Mouse (Mus musculus): ENCODE results near the gene Hinfp. TPM values are rescaled to one million over a fixed set of nuclear protein-coding genes. Genes with fewer than 3 reads are reported as not detected.
"Not testable (repeated sequence)": the region's sequence is repeated elsewhere in the genome, so short reads cannot be mapped to it uniquely, and the experiment has no call there.

The Hinfp gene
- total and polyA plus RNA-seq, 3 experiments: 13.8 to 24.9 (median 16.6) TPM

DNA sequence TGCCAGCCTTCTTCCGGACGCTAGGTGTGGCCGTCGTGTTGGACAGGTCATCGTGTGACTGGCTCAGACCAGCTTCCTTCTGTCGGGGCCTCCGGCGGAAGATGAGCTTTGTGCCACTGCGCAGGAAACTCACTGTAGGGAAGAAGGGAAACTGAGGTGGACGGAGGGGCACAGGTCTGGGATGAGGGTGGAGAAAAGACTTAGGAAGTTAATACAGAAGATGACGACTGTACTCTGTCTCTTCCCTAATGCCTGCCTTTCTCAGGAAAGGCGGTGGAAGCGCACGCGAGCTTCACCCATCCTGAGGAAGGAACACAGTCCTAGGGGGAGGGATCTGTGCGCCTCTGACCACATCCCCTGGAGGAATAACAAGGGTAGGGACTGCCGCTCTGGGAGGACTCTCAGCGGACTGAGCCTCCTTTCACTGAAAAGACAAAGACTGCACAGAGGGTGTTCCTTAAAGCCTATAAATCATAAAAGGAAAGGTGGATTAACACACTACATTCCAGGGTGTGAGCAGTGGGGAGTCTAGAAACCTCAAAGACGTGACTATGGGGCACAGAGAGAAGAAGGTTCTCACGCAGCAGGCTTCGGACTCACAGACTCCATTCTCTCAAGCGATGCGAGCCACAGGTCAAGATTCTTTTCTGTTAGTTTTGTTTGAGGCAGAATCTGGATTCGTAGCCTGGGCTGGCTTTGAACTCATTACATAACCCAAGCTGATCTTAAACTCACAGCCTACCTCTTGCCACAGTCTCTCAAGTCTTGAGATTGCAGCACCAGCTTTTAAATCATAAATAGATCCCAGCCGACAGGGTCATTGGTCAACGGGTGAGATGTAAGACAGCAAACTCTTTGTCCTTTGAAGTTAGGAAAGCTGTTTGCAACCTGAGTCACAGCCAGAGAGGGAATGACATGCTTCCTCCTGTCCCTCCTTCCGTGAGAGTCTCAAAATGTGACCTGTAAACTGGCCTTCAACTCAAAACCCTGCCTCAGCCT lies 6.0 kb upstream of the Hinfp start:
- peak; percentile 33 for DNase-seq

DNA sequence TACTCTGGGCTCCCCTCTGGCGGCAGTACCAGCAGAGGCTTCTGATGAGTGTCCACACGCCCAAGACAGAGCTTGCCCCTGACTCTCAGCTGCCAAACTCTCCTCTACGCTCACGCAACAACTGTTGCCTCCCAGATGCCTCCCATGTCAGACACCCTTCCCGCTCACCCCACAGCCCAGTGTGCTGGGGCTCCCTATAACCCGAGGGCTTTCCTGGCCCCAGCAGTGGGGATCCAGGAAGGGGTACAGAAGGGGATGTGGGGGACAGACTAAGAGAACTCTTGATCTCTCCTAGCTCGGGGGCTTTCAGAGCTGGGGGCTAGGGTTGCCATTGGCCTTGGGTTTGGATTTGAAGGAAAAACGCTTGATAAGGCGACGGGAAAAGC lies 5.3 kb upstream of the Hinfp start:
- no peak for DNase-seq

DNA sequence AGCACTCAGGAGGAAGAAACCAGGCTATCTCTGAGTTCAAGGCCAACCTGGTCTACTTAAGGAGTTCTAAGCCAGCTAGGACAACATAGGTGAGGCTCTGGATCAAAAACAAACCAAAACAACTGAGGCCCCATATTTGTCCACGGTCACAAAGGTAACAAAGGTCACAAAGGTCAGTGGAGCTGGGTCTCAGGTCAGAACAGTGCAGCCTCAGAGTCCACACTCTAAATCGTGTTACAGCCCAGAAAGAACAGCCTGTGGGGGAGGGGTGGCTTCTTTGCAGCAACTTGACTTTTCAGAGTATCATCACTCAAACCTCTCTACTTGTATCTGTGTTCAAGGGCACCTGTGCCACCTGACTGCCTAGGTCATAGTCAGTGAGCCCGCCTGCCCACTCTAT lies 4.3 kb upstream of the Hinfp start:
- no peak for DNase-seq

DNA sequence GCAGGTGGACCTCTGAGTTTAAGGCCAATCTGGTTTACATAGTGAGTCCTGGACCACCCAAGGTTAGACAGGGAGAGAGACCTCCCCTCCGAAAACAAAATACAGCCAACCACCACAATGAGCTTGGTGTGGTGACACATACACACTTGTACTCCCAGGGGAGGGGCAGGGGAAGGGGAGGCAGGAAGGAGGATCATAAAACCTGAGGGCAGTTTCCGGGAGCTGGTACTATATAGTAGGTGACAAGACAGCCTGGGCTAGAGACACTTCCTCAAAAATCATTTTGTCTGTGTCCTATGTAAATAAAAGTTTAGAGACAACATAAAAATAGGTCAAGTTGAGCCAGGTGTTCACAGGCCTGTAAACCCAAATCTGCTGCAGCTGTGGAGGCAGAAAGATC lies 1.8 kb upstream of the Hinfp start:
- no peak for DNase-seq

DNA sequence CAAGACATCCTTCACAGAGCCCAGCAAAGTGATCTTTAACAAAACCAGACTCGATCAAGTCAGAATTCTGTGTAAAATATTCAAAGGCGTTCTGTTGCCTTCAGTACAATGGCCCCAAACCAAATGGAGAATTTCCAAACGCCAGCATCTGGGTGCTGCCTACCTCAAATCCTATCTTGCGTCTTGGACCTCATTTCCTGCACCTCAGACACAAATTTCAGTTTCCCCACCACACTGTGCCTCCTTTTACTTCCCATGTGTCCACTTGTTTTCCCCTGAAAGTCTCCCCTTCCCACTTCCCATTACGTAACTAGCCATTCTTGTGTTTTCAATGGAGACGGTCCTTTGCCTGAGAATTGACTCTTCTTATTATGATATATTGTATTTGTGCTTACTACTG lies 1.1 kb upstream of the Hinfp start:
- no peak for DNase-seq

DNA sequence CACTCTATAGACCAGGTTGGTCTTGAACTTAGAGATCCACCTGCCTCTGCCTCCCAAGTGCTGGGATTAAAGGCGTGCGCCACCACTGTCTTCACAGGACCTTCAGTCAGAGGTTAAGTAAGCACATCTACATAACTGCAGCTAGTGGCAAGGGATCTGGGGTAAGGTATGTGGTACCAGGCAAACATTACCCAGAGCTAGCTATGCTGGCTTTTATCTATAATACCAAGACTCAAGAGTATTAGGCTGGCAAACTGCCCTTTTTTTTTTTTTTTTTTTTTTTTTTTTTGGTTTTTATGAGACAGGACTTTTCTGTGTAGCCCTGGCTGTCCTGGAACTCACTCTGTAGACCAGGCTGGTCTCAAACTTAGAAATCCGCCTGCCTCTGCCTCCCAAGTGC lies 5.5 kb downstream of the Hinfp start:
- DNase-seq: not testable (repeated sequence)

DNA sequence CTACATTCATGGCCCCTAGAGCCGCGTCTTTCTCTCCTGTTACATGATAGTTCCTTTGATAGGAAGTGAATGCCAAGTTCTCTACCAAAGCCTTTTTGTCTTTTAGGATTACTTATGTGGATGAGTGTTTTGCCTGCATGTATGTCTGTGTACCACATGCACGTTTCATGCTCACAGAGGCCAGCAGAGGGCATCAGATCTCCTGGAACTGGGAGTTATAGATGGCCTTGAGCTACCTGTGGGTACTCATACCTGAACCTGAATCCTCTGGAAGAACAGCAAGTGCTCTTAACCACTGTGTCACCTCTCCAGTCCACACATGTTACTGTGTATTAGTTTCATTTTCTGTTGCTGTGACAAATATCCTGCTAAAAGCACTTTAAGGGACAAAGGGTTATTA lies 13.0 kb downstream of the Hinfp start:
- peak; percentile 33 for DNase-seq

DNA sequence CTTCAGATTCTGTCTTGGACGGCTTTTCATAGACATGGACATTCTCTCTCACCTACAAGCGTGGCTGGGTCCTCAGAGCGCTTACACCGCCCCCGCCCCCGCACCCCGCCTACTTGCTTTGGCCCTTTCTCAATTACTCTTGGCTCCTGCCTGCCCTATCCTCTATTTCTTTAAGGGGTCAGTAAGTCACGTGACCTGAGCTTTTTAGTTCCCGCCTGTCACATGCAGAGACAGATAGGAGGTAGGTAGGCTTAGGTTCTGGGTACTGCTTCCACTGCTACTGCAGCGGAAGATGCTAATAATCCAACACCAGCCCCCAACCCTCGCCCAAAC lies 16.5 kb downstream of the Hinfp start:
- no peak for DNase-seq

DNA sequence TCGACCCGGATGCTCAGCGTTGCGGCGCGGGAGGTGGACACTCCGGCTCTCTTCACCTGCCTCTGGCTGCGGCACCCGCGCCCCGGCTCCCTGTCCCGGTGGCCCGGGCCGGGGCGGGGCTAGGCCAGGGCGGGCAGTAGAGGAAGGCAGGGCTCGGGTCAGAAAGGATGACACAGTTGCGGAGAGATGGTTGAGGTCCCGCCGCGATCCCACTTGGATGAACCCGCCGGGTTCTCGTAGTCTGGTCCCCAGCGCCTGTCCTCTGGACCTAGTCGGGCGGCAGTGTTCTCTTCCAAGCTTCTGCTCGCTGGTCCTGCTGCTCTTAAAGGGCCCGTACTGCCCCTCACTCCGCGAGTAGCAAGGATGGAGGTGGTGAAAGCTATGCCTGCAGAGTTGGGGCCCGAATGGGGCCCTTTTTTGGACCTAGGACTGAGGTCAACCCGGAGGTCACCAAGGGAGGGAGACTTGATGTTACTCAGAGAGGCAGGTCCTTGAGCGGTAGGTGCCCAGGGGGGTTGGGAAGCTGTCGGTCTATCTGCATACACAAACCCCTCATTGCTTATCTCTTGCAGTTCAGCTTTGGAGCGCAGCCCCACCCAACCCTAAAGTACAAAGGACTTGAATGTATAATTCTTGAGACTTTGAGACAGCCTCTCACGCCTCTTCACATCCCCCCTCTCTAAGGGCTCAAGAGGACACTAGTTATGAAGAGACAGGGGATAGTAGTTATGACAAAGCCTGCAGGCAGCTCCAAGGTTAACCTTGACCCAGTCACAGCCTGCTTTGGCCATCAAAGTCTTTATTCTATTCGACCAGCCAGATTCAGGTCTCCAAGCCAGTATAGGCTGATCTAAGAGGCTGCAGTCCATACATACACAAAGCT lies 17.2 kb downstream of the Hinfp start, which contains the start of gene Abcg4:
TSS of gene Abcg4 (minus strand) at position 540 of the 883 bp plus-strand sequence.
- DNase-seq: peak; percentile 78

DNA sequence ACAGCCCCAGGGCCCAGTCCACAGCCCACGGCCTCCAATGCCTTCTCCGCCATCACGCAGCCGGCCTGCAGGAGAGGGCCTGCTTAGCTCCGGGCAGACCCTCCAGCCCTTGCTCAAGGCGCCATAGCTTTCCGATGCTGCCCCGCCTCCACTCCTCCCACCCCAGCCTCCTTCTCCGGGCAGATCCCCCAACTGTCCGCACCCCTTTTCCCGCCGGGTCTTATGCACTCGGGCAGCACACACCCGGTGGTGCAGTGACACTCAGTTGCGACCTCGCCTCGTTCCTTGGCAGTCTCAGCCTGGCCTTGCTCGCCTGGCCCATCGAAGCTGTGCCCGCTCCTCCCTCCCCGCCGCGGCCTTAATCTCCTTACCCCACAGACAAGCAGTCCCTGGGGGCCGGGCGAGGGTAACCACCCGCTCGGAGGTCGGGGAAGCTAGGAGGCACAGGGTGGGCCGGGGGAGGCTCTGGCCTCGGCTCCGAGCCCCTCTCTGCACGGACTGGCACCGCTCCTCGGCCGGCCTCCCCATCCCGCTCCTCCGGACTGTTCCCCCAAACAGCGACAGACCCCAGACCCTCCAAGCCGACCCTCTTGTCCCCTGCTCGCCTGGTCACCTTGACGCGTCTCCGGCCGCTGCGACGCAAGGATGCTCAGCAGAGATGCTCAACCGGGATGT lies 17.9 kb downstream of the Hinfp start:
- DNase-seq: peak; percentile 79

DNA sequence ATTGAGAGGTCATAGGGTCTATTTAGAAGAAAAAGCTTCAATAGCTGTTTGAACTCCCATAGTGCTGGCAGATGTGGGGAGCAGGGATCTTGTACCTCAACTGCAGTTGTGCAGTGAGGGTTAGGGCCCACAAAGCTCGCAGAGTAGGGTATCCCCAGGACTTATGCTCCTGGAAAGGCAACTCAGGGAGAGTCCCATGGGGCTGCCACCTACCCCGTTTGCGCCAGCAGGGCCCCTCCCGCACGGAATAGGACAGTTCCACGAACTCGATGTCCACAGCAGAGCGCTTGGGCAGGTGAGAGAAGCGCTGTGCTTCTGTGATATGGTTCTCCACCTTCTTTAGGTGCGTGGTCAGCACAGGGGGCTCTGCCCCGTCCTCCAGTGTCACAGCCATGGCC lies 18.5 kb downstream of the Hinfp start:
- DNase-seq: peak; percentile 20

DNA sequence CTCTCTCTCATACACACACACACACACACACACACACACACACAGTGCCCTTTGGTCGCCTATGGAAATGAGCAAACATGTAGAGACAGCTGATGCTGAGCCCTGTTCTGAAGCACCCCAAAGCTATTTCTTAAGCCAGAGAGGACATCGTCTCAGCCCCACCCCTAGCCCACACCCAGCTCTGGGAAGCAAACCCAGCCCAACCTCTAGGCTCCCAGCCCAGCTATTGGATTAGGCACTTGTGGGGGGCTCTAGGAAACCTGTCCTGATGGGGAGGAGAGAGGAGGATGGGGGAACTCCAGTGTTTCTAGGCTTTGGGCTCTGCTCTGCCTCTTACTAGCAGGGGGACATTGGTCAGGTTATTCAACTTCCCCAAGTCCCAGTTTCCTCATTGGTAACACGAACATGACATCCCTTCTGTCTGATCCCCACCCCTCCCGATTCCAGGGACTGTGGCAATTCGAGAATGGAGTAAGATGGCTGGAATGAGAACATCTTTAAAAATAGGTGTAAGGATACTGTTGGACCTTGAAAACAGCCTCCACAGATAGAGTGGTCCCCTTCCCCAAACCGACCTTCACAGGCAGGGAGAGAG lies 19.1 kb downstream of the Hinfp start:
- DNase-seq: peak; percentile 33

DNA sequence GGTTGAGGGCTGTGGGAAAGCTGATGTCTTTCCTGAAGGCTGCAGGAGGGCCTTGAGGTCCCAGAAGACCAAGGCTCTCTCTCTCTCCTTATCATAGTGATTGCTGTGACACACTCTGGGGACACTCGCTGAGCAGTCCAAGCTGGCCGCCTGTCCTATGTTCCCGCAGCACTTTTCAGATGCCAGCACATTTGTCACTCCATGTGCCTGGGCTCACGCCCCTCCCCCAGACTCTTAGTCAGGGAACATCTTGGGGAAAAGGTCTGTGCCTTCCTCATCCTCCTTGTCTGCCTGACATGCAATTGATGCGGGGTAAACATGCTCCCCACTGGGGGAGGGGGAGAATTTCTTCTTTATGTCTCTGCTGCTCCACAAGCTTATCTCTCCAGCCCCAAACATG lies 22.3 kb downstream of the Hinfp start:
- DNase-seq: peak; percentile 81

DNA sequence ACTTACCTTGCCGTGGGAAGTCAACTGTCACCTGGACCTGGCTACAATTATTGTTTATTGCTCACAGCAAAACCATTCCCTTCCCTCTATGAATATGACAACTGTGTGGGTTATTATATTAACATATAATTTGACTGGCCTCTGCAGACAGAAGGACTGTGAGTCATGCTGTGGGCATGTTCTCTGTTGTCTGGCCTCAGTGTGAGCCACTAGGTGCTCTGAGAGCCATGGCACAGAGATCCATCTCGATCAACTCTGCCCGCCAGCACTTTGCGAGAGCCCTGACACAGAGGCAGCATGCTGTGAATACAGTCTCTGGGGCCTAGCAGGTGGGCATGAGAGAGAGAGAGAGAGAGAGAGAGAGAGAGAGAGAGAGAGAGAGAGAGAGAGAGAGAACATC lies 35.5 kb downstream of the Hinfp start:
- peak; percentile 60 for DNase-seq

DNA sequence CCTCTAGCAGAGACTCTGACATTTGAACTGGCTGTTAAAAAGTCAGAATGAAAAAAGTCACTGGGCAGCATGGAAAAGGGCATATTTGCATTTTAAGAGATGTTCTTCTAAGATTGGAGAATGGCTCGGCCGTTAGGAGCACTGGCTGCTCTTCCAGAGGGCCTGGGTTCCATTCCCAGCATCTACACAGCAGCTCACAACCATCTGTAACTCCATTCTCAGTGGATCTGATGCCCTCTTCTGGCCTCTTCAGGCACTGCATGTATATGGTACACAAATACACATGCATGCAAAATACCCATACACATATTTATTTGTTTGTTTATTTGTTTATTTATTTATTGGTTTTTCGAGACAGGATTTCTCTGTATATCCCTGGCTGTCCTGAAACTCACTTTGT lies 36.4 kb downstream of the Hinfp start:
- DNase-seq: no peak

DNA sequence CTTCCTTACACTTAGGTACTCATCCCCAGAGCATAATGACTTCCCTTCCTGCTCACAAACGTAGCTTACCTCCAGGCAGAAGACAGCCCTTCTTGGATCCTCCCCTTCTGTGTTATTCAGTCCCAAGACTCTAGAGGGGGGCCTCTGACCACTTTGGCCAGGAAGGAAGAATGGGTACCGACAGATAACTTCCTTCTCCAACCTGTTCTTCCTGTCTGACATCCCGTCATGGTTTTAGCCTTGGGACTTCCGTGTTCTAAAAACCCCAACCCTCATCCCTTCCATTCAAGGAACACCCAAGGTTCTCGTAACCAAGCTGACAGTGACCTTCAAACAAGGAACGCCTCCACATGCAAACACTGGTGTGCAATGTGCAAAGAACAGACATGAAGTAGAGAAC lies 37.0 kb downstream of the Hinfp start, which contains the start of gene Nlrx1:
TSS of gene Nlrx1 (minus strand) at position 168 of the 400 bp plus-strand sequence.
- peak; percentile 27 for DNase-seq

DNA sequence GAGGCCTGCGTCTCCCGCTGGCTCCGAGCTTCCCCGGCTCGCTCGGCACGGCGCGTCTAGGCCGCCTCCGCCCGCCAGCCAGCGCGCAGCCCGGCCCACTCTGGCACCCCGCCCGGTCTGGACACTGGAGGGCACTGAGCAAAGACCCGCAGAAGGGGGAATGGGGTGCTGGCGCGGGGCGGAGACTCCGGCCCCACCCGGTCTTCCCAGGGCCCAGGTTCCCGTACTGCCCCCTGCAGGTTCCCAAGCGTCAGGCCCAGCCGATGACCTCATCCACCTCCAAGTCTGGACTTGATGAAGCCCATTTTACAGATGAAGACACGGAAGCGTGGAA lies 37.5 kb downstream of the Hinfp start:
- peak; percentile 95 for DNase-seq

DNA sequence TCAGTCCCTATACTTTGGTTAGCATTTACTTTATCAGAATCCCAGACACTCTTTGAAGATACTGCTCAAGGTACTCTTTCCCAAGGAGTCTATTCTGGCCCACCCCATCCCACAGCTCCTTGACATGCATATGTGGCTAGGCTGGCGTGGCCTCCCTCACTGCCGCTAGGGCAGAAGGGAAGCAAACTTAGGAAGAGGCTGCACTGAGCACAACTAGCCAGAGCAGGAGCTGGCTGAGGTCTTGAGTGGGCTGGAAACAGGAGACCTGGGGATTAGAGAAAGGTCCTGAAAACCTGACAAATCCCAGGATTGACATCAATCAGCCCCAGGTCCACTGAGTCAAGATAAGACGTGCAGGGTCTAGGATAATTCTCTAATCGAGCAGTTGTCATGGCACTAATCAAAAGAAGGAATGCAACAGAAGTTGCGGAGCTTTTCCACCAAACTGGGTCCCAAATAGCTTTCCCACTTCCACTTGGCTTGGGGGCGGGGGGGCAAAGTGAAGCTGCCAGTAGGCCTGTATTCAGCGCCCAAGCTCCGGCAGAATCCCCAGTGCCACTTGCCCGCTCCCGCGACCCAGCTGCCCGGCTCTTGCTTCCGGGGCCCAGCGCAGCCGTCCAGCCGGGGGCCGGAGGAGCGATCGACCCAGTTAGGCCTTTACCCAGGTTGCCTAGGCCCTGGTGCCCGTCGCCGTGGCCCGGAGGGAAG lies 38.0 kb downstream of the Hinfp start:
- DNase-seq: peak; percentile 50

DNA sequence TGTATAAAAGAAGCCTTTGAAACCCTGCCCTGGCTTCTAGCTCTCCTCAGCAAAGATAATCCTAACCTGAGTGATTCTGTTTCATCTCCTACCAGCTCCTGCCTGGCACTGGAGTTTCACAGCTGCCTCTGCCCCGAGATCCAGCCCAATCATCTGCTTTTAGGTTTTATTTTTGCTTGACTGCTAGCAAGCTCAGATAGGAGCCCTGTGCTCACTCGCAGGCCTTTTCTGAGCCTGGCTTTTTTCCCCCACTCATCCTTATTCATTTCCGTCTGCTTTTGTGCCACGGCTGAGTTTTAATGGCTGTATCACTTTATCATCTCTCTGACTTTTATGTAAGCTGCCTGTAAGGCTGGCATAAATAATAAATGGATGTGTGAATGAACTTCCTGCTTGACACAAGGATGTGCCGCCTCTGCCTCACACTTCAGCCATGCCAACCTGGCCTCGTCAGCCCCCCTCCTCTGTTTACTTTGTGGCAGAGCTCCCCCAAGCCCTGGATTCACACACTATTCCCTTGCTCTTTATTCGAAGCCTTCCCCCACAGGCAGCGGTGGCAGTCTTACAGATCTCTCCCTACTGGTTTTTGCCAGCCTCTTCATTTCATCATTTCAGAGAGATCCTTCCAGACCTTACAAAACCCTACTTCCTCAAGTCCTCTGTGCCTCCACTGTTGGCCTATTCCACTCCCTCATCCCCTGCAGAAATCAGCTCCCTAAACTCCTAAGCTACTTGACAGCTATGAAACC lies 38.8 kb downstream of the Hinfp start:
- DNase-seq: no peak

DNA sequence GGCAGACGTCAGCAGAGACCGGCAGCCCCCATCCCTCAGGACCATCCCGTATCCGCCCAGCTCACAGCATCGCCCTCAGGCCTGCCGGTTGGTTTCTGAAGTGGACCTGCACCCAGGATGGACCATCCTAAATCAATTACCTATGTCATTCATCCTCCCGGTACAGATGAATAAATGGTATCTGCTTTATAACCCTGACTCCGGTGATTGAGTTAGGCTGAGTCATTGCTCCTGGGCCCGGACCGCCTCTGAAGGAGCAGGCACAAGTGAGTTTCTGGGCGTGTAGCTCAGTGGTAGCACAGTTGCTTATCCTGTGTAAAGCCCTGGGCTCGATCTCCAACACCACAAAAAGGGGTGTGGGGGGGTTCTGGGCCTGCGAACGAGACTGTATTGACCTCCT lies 44.1 kb downstream of the Hinfp start:
- DNase-seq: peak; percentile 50

DNA sequence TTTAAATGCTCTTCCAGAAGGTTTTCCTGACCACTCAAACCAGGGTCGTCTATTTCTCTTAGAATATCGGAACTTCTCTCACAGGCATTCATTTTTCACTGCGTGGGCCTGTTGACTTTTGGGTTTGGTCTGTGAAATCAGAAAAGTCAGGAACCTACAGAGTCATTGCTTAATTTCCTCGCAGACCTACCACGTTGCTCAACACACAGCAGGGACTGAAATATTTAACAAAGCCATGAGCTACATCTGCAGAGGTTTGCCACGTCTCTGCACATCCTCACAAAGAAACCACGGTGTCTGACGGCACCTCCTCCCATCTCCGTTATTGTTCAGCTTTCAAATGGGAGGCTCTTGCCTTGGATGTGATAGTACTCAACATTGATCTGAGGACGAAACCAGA lies 46.5 kb downstream of the Hinfp start:
- no peak for DNase-seq

All from adrenal gland, adult 2 months (tissue).